Mouse (Mus musculus): ENCODE measurements around the gene Tprn.

Tprn gene

DNA sequence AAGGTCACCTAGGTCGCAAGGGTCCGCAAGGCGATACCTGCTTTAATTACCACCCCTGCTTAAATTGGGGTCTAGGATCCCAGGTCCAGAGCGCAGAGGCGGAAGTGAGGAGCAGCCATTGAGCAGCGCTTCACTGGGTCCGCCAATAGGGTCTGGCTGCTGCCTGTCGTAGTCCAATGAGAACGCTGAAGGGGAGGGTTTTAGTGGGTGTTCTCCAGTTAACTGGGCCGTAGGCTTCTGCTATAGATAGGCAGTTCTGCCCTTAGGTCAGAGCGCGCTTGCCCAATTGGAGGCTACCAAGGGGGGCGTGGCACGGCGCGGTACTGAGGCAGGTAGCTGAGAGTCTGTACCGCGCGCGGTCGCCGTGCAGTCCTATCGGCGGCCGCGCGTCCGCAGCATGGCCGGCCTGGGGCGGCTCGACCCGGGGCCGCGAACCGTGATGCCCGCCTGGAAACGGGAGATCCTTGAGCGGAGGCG lies at the start of gene Tprn:
Tprn (plus strand) TSS at position 328 of the 477 bp plus-strand sequence.
- DNase-seq (ENCODE audit: low read depth, low spot score) = peak; percentile 91

DNA sequence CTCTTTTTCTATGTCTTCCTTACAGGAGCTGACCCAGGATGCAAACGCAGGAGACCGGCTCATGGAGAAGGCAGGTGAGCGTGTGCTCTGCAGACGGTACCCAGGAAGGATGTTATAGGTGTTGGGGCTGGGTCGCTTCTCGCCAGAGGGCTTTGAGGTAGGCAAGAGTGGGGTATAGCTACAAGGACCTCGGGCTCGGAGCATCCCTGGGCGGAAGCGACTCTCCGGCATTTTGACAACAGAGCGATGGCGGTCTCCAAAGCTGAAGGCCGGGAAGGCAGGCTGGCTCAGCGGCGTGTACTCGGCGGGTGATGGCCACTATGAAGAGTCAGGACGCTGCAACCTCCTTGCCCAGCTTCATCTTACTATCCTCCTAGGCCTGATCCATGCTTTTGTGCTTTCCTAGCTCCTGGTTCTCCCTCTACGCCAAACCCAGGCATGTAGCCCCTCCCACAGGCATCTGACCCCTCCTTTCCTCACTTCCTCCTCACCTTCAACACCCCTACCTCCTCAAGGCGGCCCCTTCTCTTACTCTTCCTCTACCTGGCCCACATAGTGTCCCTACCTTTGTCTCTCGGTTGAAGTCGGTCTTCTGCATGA lies 49.1 kb upstream of the Tprn start:
- no peak for DNase-seq (ENCODE audit: low read depth, low spot score)

DNA sequence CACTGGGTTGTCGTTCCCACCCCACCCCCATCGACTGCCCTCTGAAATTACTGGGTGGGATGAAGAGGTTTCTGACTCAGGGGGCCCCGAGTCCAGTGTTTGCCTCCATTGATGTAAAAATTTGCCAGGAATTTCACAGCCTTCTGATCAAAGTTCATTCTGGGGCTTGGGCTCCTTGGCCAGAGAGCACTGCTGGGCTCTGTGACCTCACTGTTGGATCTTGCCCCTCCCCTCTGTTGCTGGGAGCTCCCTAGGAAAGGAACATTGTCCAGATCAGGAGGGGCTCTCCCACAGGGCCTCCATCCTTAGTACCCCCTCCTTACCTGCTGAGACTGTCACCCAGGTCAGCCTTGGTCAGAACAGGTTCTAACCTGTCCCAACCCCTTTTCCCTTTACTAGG lies 48.0 kb upstream of the Tprn start, which contains the start of gene Stpg3:
Stpg3 (minus strand) TSS at position 194 of the 400 bp plus-strand sequence.
- no peak for DNase-seq (ENCODE audit: low read depth, low spot score)

DNA sequence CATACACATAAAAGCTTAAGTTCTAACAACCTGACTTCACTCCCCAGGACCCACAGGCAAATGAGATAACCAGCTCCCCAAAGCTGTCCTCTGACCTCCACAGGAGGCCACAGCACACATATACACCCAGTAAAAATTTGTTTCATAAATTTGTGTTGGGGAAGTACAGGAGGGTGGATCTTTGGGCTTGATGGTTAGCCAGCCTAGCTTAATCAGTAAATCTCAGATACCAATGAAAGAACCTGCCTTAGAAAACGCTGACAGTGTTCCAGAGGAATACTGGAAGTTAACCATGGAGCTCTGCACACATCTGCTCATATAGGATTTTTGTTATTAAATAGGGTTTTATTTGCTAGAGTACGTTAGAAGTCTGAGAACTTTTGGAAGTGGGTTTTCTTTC lies 44.8 kb upstream of the Tprn start:
- no peak for DNase-seq (ENCODE audit: low read depth, low spot score)

DNA sequence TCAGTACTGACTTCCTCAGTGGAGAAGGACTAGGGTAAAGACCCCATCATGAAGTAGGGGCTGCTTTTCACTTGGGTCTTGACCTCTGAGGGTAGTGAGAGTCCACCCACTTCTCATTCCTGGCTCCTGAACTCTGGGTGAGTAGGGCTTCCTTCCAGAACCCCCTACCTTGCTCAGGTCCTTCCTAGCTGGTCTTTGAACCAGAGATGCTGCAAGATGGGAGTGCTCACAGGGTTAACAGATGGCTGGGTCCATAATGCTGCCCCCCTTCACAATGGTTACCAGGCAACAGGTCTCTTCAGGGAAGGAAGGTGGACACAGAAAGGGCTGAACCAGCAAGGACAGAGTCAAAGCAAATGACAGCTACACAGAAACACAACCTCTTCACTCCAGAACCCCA lies 44.0 kb upstream of the Tprn start, which contains the start of gene Fam166a:
Fam166a (plus strand) TSS at position 301 of the 400 bp plus-strand sequence.
- no peak for DNase-seq (ENCODE audit: low read depth, low spot score)

DNA sequence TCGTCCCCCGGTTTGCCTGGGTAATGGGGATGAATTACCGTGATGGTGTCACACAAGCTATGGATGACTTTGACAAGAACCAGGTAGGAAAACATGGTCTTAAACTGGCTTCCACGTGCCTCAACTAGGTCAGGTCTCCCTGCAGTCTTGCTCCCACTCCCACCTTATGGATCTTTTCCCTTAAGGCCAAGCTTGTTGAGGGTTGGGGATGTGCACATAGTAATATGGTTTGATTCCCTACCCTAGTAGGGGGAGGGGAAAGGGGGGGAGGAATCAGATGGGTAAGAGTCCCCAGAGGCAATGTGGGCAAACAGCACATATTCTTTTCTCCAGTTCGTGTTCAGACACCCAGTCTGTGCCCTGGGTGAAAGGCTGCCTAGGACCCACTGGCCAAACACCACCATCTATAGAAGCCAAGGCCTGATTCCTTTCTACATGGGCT lies 41.1 kb upstream of the Tprn start:
- no peak for DNase-seq (ENCODE audit: low read depth, low spot score)

DNA sequence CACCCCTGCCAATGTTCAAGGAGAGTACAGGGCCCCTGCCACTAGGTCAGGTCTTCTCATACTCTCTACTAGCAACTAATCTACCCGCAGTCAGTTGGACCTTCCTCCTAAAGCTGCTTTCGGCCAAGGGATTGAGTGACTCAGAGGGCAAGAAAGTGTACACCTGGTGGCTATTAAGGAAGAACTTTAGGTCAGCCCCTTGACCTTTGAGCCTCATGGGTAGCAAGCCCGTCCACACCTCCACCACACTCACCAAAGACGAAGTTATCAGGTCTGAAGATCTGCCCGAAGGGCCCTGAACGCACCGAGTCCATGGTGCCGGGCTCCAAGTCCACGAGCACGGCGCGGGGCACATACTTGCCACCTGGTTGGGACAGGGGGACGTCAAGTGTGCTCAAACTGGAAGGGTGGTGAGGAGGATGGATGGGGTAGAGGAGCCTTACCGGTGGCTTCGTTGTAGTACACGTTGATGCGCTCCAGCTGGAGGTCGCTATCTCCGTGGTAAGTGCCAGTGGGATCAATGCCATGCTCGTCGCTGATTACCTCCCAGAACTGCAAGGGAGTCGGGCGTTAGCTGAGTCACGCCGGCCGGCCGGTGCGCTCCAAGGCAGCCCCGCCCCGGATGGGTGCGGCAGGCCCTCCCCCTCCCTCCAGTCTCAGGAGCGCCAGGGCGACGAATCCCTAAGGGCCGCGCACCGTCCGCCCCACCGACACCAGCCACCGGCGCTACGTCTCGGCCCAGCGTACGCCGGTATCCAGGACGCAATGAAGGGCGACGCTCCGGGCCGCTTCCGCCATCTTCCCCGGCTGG lies 38.5 kb upstream of the Tprn start:
- DNase-seq (ENCODE audit: low read depth, low spot score) = peak; percentile 86

DNA sequence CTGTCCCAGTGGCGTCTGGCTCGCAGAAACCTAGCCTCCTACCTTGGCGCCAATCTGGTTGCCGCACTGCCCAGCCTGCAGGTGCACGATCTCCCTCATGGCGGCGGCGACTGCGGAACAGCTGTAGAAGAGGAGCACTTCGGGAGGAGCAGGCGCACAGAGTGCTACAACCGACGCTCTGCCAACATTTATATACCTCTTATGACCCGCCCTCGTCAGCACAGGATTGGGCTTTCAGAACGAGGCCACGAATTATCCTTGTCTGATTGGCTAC lies 38.0 kb upstream of the Tprn start, which contains the start of gene Tubb4b:
Tubb4b (minus strand) TSS at position 211 of the 274 bp plus-strand sequence.
- DNase-seq (ENCODE audit: low read depth, low spot score) = no peak

DNA sequence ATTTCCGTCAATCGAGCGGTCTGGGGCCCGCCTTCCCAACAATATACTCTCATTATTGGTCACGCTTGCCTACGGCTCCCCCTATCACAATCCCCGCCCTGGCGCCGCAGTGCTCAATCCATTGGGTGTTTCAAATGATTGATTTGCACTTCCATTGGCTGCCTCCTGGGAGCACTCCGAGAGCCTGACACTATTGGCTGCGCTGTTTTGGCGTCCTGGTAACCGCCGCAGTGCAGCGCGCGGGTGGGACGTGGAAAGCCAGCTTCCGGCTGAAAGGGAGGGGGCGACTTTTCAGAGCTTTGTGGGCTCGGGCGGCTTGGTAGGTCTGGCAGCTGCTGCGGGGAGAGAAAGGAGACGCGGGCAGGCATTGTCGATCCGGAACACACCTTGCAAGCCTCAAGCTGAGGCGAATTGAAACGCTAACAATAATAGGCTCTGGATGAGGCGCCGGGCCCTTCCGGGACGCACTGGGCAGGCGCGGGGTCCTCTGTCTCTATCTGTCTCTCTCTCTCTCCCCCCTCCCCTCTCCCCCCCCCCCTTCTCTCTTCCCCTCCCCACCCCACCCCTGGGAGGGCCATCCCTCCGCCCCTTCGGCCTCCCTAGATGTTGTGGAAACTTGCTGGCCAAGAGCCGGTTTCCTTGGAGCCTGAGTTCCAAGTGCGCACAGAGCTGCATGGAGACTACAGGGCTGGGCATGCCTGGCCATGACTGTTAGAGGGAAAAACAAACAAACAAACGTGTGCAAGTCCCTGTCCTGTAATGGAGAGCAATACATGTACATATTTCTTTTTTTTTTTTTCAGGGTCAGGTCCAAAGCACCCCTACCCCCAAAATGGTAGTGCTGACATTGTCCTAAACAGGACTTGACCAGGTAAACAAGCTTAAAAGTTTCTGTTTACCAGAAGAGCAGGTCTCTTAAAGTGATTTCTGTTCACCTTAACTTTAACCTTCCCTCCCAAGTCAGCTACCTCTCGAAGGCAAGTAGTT lies 37.4 kb upstream of the Tprn start:
- peak; percentile 98 for DNase-seq (ENCODE audit: low read depth, low spot score)

DNA sequence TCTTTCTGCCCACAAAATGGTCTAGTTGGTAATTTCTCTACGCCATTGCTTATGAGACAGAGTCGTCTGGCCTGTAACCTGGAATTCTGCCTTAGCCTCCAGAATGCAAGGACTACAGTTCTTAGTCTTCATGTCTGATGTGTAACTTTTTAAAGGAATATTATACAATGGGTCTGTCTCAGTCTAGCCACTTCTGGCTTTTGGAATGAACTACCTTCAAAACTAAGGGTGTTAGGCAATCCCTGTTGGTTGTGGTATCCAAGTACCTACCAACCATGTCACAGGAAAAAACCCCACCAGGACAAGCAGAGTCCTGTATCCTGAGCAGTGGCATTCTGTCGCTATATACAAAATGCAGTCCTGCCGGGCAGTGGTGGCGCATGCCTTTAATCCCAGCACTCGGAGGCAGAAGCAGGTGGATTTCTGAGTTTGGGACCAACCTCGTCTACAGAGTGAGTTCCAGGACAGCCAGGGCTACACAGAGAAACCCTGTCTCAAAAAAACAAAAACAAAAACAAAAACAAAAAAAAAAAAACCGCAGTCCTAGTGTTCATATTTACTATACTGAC lies 36.5 kb upstream of the Tprn start:
- no peak for DNase-seq (ENCODE audit: low read depth, low spot score)

DNA sequence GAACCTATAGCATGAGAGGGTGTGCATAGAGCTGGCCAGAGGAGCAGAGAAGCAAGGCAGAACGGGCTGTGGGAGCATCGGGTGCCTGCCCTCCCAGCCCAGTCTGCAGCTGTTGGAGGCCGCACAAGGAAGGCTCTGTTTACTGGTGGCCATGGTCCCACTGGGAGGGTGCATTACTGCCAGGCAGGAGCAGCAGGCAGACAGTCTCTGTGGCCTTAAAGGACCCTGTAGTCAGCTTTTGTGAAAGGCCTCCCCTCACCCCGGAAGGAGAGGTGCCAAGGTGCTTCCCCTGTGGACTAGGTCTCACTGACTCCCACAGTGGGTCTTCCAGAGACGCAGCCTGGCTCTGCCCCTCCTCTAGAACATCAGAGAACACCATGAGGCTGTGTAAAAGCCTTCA lies 35.6 kb upstream of the Tprn start:
- no peak for DNase-seq (ENCODE audit: low read depth, low spot score)

DNA sequence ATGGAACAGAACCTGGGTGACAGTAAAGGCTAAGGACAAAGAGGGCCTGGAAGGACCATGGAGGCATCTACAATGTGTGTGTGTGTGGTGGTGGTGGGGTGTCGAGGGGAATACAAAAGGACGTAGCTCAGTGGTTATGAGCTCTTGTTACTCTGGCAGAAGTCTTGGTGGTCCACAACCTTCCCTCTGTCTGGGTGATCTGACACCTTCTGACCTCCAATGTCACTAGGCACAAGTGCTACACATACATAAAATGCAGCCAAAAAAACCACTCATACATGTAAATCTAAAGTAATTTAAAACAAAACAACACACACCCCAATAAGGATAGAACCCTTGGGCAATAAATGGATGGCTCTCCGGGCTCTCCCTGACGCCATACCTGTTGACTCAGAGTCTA lies 35.0 kb upstream of the Tprn start:
- DNase-seq (ENCODE audit: low read depth, low spot score) = no peak

DNA sequence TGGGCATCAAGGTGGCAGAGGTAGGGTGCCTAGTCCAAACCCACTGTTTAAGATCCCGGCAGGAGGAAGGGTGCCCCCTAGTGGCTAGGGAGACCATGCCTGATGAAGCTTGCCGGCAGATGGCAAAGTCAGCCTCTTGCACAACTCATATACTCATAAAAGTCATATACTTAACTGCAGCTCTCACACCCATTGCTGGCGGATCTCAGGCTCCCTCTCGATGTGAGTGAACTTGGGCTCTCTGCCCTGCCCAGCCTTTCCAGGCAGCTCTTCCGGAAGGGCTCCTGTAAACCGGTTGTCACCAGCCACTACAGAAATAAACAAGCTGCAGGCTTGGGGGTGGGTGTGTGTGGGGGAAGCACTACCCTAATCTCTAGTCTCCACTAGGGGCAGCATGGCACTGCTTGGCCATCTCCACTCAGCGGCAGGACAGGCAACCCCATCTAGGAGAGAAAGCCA lies 34.0 kb upstream of the Tprn start:
- DNase-seq (ENCODE audit: low read depth, low spot score) = peak; percentile 81

DNA sequence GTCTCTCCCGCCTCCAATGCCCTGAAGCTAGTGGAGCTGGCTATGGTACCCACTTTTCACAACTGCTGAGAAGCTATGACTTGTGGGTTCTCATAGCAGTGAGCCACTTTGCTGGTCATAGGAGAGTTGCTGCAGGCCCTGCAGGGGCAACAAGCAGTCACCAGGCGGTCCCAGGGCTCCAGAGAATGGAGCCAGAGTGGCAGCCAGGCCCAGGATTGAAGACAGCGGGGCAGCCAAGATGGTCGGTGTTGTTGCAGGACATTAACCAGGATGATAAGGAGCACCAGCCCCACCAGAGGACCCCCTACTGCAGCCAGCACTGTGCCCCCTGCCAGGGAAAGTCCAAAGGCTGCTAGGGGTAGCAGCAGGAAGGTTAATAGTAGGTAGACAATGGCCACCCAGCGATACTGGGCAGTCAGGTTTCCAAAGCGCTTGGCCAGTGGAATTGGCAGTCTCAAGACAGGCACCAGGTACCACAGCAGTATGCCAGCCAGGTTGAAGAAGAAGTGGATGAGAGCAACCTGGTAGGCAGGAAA lies 33.4 kb upstream of the Tprn start:
- no peak for DNase-seq (ENCODE audit: low read depth, low spot score)

DNA sequence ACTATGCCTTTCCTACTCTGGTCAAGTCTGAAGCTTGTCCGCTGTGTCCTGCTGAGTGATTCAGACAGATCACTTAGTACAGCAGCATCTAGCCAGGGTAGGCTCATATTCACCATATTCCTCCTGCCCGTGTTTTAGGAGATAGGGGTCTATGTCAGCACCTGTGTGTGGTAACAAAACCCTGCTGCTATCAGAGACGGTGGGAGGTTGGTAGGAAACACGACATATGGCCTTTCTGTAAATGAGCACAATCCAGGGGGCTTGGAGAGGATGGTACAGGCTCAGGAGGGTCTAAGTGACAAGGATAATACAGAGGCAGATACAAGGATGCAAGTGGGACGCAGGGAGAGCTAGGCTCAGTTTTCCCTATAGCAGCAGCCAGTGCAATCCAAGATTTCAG lies 32.8 kb upstream of the Tprn start:
- no peak for DNase-seq (ENCODE audit: low read depth, low spot score)

DNA sequence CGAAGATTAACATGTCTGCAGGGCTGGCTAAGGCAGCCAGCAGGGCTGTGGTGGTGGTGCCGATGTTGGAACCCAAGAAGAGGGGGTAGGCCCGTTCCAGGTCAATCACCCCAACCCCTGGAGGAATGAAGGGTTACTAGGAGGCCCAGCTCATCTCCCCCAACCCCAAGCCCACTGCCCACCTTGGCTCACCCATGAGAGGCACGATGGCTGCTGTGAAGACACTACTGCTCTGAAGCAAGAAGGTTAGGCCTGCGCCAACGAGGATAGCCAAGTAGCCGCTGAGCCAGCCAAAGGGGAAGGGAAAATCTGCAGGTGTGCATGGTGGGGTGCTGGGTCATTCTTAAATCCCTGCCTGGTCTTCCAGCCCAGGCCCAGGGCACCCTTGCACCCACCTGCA lies 31.8 kb upstream of the Tprn start:
- no peak for DNase-seq (ENCODE audit: low read depth, low spot score)

DNA sequence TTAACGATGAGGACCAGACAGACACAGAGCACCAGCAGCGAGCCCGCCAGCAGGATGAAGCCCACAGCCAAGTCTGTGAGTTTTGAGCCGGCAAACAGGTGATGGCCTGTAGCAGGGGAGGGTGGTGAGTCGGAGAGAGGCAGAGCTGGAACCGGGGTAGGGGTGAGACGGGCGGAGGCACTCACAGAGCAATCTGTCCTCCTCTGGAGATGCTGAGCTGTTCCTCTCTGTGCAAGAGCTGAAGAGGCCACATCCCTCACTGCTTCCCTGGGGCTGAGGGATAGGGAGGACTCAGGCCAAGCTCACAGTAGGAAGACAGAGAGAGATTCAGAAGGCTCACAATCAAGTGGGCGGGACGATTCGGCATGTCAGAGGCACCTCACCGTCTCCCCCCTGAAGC lies 31.4 kb upstream of the Tprn start:
- DNase-seq (ENCODE audit: low read depth, low spot score) = no peak

DNA sequence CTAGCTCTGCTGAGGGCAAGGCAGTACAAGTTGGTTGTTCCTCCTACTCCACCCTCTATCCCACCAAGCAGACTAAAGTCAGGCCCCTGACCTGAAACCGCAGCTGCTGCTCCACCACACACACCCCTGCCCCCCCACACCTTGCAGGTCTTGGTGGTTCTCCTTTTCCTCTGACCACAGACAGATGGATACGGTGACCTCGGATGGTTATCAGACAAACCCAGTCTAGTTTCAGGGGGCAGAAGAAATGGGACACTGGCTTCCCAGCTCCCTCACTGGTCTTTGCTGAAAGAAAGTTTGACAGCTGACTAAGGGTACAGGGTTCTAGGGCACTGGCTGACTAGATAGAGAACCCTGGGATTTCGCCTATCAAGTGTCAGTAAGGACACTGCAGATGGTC lies 29.0 kb upstream of the Tprn start:
- no peak for DNase-seq (ENCODE audit: low read depth, low spot score)

DNA sequence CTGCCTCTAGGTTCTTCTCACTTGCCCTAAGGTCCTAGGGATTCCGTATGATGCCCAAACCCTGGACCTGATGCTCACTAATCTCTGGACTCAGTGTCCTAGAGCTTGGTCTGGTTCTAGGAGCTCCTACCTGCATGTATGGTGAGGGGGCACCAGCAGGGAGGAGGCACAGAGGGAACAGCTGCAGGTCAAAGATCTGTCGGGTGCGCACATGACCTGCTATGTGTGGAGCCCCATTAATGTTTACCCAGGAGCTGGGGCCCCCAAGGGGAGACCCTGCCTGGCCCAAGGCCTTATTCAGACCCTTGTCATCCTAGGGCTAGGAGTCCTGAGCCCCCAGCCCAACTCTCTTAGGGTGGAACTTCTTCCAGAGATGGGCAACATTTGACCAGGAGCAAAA lies 28.4 kb upstream of the Tprn start, which contains the start of gene Slc34a3:
Slc34a3 (minus strand) TSS at position 315 of the 400 bp plus-strand sequence.
- DNase-seq (ENCODE audit: low read depth, low spot score) = no peak

DNA sequence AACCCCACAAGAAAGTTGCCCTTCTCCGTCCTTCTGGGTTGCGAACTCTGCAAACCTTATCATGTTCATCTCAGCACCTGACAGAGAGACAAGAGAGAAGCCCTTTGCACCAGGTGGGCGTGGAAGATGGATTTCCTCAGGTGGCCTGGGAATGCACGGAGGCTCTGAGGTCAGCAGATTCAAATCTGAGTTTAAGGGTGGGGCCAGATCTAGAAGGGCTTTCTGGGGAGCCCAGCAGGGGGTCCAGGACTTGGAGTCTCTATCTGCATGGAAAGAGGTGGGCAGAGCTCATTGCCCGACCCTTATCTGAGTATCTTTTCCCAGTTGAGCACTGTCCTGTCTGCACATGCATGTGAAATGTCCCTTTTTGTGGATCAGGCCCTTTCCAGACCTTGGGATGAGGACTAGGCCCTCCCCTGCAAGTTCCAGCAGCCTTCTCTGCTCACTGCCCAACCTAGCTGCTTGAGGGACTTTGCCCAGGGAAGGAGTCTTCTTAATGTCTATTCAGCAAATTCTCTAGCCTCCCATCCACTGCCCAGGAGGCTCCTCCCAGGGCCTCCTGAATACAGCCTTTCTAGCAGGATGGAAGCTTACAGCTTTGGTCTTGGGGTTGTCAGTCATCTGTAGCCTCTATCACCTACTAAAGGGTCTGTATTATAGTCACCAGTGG lies 27.7 kb upstream of the Tprn start:
- no peak for DNase-seq (ENCODE audit: low read depth, low spot score)

DNA sequence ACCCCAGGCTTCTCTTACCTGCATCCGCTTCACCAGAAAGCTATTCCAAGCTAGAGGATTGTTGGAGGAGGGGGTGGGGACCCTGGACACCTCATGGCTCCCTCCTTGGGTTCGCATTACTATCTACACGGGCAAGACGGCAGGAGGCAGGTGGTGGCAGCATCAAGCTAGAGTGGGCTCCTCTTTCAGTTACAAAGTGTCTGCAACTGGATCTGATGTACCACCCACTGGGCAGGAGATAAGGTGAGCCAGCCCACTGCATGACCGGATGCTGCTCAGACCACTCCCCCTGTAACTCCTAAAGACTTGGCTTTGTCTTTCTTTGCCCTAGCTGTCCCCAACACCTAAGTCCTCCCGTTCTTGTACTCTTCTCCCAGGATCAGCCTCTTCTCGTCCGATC lies 25.8 kb upstream of the Tprn start, which contains the start of gene Rnf224:
Rnf224 (minus strand) TSS at position 174 of the 400 bp plus-strand sequence.
- DNase-seq (ENCODE audit: low read depth, low spot score) = no peak

Data from c-Kit-negative CD71-positive TER-119-positive erythroid progenitor cells, embryonic 14.5 days (primary cell).